Mouse (Mus musculus): ENCODE measurements around the gene Trp73.

Trp73 gene

DNA sequence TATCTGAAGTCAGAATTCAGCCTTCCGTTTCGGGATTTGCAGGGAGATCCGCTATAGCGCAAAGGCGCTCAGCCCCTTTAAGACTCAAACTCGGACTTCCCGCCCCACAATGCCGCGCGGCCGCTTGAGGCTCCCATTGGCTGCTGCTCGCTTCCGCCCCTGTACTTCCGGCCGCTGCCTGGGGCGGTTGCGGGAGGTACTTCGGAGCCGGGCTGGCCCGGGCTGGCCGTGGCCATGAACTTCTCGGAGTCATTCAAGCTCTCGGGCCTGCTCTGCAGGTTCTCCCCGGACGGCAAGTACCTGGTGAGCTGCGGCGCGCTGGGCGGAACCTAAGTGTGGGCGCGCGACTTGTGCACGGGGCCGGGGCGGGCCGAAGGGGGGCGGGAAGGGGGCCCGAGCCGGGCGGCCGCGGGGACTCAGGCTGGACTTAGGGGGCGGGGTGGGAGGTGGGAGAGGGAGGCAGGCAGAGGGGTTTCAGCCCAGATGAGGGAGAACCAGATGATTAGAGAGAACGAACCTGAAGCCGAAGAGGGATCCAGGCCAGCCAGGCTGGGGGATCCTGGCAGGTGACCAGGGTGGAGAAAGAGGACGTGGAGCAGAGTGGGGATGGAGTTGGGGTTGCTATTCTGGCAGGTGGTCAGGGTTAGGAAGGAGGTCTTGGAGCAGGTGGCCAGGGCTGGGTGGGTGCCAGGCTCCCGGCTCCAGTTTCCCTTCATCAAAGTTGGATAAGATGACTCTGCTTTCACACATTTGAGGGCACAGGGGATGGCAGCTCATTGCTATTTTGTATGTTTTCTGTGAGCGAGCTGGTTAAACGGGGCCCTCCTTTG lies 2.4 kb upstream of the Trp73 start, which contains the start of gene Wrap73:
Gene Wrap73, plus strand, starts transcription at position 162 of the 830 bp plus-strand sequence.
- in situ Hi-C loops (cut with MboI, MseI): no loop called here

- in situ Hi-C loops (cut with MboI, MseI): no loop called here
Measured at GRCm38 (mm10) chr4:154141009-154141867, 1.2 kb upstream of the Trp73 start.

DNA sequence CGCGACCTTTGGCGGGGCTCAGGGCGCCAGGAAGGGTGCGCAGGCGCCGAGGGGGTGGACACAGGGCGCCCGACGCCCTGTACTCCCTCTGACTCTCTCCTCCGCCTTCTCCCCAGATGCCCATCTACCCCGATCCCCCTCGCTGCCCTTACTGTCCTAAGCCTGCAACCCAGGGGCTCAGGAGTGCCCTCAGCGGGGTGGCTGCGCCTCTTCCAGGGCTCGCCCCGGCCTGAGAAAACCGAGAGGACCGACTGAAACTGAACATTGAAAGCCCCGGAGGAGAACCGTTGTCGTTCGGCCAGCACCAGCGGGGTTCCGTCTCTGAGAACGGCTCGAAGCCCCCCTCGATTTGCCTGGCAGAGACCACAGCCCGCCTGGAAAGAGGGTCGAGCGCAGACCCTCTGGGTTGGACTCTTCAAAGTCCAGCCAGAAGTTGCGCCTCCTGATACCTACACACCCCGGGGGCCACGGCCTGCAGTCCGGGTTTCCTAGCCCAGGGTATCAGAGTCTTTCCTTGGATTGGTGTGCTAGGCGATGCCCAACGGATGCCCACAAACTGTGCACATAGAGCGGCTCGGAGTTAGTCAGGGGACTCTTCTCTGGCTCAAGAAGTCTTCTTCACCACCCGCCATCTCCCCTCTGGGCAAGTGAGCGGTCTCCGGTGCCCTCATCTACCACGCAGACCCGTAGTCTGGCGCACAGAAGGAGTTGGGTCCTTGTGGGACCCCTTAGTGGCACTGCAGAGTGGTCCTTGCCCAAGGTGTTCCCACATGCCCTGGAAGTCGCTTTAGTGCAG lies 403 bp upstream of the Trp73 start:
- in situ Hi-C loops (cut with MboI, MseI): no loop called here

DNA sequence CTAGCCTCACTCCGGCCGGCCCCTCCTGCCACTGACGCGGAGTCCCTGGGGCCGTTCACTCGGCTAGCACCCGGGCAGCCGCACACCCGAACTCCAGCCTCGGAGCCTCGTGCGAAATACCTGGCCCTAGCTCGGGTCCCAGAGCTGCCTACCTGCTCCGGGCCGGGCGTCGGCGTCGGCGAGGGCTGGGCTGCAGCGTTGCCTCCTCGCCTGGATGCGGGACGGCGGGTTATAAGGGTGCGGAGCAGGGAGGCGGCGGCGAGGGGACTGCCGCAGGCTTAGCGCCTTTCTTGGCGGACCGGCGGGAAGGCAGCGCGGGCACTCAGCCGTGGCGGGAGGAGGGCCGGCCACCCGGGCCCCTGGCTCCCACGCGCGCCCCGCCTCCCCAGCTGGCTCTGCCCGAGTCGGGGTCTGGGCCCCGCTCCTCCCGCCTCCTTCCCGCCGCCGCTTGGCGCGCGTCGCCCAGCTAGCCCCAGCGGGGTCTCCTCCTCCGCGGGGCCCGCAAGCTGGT lies 282 bp downstream of the Trp73 start:
- in situ Hi-C loops (cut with MboI, MseI): loop anchor here (5.0 kb wide), 1 partner anchor 167 kb away; no protein-coding TSS in a partner anchor

GRCm38 (mm10) chr4:154137139-154137538 lies 2.9 kb downstream of the Trp73 start:
- in situ Hi-C loops (cut with MboI, MseI): loop anchor here (5.0 kb wide), 1 partner anchor 165 kb away; no protein-coding TSS in a partner anchor

DNA sequence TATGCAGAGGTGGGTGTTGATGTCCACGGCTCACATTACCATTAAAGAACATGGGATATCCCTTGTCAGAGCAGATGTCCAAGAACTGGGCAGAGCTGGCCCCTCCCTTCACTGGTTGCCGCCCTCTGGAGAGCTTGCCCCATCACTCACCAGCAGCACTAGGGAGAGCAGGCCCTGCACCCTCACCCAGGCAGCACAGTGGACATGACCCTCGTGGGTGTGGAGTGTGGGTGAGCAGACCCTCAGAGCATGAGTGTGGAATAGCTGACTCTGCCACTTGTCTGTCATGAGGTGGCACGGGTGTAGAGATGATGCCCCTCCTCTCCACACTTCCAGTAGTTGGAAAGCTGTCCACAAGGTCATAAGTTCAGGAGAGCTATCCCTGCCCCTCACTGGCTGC lies 5.2 kb downstream of the Trp73 start:
- in situ Hi-C loops (cut with MboI, MseI): loop anchor here (5.0 kb wide), 1 partner anchor 163 kb away; no protein-coding TSS in a partner anchor

DNA sequence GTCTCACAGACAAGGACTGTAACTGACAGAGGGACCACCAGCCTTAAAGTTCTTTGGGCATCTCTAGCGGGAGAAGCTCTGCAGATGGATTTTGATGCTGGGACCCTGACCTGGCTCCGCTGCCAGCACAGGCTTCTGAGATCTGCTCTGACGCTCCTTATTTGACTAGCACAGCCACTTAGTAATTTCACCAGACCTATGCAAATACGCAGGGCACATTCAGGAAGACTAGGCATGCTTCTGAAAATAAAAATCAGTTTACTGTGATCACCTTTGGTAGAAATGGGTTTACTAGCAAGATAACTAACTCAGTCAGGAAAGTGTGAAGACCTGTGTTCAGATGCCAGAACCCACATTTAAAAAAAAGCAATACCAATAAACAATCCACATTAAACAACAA lies 8.1 kb downstream of the Trp73 start:
- in situ Hi-C loops (cut with MboI, MseI): no loop called here

DNA sequence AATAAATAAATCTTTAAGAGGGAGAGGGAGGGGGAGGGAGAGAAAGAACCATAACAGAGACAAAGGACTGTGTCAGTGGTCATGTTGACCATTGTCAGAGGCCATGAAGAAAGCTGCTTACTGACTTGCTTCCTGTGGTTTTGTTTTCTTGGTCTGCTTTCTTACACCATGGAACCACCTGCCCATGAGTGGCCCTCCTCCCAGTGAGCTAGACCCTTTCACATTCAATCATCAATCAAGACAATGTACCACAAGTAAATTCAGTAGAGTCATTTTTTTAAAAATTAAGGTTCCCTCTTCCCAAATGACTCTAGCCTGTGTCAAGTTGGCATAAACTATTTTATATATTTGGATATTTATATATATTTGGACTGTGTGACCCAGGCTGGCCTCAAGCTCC lies 10.1 kb downstream of the Trp73 start:
- in situ Hi-C loops (cut with MboI, MseI): no loop called here

- in situ Hi-C loops (cut with MboI, MseI): no loop called here
Measured at GRCm38 (mm10) chr4:154127273-154127672, 12.7 kb downstream of the Trp73 start.

DNA sequence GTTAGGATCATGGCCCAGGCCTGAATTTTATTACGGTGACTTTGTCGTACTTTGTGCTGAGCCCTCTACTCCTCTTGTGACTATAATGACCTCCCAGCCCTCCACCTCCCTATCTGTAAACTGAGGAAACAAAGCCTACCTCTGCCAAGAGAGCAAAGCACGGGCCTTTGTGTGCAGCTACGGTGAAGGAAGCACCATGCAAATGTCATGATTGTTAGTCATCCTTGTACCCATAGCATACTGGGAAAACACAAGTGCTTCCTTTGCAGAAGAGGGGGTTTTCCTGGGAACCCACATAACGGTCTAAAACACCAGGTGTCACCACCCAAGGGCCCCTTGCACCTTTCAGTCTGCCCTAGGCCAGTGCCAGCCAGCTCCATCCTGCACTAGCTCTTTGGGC lies 14.8 kb downstream of the Trp73 start:
- in situ Hi-C loops (cut with MboI, MseI): no loop called here

DNA sequence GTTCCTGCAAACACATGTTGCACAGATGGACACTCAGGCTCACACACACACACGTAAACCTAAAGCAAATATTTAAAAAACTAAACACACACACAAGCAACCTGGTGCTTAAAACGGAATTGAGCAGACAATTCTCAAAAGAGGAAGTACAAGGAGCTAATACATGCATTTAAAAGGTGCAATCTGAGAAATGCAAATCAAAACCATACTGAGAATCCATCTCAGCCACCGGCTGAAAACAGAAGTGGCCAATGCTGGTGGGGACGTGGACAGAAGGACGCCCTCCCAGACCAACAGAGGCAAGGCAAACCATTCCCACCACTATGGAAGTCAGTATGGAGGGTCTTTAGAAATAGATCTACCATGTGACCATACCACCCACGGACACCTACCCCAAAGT lies 16.5 kb downstream of the Trp73 start:
- in situ Hi-C loops (cut with MboI, MseI): no loop called here

DNA sequence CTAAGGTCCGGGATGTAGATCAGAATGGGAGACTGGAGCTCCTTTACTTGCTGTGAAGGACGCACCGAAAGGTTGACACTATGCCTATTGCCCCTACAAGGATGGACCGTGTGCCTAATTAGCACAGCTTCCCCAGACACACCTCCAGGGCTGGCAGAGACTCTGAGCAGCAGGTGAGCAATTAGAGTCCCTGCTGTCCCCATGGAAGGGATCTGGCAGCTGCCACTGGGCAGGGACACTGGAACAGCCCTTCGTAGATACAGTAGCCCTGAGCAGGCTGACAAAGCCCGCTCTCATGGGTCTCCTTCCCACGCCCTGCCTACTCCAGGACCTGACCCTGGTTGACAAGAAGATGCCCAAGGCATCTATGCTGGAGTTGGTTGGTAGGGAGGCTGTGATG lies 17.6 kb downstream of the Trp73 start:
- in situ Hi-C loops (cut with MboI, MseI): no loop called here

DNA sequence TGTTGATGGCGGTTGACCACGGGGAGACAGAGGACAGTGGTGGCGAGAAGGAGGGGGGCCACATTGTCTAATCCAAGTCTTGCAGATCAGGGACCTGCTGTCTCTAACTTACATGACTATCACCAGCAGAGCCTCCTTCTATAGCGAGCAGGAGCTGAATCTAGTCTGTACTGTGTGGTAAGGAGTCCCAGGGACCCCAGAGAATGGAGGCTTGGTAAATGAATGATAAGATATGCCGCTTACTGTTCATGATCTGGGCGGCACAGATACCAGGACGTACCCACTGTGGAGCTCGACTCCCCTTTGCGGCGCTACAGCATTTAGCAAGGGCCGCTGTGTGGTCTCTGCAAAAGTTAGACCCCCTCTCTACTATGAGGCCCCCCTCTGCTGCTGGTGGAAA lies 18.2 kb downstream of the Trp73 start:
- in situ Hi-C loops (cut with MboI, MseI): no loop called here

DNA sequence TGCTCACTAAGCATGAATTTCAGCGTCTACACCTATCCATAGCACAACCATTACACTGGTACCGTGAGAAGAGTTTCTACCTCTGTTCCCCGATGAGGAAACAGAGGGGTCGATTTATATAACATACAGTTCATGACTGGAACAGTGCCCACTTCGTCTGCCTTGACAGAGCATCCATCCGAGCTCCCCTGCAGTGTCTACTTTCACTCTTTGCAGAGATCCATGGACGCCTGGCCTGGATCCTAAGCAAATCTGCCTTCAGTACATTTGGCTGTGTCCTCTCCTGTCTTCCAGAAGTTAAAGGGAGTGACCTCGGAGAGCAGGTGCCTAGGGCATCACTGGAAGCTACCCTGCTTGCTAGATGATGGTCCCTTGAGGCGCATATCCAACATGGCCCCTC lies 20.8 kb downstream of the Trp73 start:
- in situ Hi-C loops (cut with MboI, MseI): no loop called here

GRCm38 (mm10) chr4:154118782-154119181 lies 21.2 kb downstream of the Trp73 start:
- in situ Hi-C loops (cut with MboI, MseI): no loop called here

DNA sequence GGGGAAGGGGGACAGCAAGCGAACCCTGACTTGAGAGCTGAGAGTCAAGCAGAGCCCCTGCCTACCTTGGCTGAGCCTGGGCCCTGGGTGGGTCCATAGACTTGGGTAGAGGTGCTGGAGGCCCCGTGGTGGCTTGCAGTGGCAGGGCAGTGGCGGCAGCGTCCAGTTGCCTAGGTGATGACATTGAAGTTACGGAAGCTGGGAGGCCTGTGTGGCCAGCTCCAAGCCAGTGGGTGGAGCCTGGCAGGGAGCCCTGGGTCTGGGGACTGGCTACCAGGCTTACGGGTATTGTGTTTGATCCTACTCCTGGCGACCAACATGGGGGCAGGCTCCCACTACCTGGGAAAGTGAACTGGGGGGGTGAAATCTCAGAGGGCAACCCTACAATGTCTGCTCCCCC lies 23.6 kb downstream of the Trp73 start:
- in situ Hi-C loops (cut with MboI, MseI): no loop called here

DNA sequence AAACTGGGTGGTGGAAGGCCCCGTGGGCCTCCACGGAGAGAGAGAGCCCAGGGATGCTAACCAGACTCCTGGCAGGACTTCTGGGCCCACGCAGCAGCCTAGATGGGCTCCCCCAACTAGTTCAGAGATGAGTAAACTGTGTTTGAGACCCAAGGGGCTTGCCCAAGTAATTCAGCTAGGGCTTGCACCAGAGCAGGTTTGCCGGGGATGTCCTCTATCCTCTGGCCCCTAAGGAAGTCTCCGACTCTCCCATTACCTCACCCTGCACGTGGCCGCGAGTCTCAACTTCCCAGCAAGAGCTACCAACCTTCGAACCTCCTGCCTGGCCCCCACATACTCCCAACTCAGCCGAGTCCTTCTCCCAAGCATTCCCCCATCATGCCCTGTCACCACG lies 30.2 kb downstream of the Trp73 start:
- in situ Hi-C loops (cut with MboI, MseI): loop anchor here (10.0 kb wide), 2 partner anchors 445 to 675 kb away; no protein-coding TSS in a partner anchor

GRCm38 (mm10) chr4:154109216-154109849 lies 30.7 kb downstream of the Trp73 start:
- in situ Hi-C loops (cut with MboI, MseI): loop anchor here (10.0 kb wide), 2 partner anchors 445 to 675 kb away; no protein-coding TSS in a partner anchor

- in situ Hi-C loops (cut with MboI, MseI): loop anchor here (10.0 kb wide), 2 partner anchors 448 to 672 kb away; no protein-coding TSS in a partner anchor
Measured at GRCm38 (mm10) chr4:154106497-154107061, 33.4 kb downstream of the Trp73 start.

DNA sequence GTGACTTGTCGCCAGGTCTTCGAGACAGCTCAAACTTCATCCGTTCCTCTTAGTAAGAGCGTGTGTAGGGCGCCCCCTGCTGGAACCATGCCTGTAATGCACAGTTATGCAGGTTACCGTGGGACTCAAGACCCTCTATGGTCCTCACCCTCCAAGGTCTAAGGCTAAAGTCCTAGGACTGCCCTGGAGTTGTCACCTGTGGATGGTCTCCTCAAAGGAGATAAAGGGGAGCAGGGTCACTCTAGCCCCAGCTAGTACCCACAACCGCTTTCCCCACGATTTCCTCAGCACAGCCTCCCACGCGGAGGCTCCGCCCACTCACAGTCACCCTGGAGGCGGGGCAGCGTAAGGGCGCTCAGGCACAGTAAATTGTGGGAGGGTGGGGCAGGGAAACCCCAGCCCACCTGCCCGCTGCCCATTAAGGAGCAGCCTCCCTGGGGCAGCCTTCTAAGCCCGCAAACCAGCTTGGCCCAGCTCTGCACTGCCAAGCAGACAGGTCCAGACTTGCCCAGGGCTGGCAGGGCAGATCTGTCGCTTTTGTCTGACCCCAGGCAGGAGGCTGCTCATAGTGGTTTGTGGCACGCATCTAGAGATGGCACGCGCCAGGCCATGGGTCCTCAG lies 34.5 kb downstream of the Trp73 start:
- in situ Hi-C loops (cut with MboI, MseI): loop anchor here (10.0 kb wide), 2 partner anchors 449 to 671 kb away; no protein-coding TSS in a partner anchor
